Mouse (Mus musculus) liver, embryonic 11.5 days (tissue): Measurements from ENCODE around the gene Ide. TPM values are rescaled to one million over a fixed set of nuclear protein-coding genes. Genes with fewer than 3 reads are reported as not detected.

Experiments used
- ATAC-seq: fragments of 200-750 bp; cut with Nextera tagmentation; replicated peaks from 2 replicates; pipeline ENCODE4 v1.8.0; 2017; ENCODE audit warnings: moderate number of reproducible peaks, mild to moderate bottlenecking, moderate TSS enrichment, moderate library complexity; ENCODE audit not compliant: low FRiP score
- DNase-seq: peaks from one replicate; pipeline ENCODE4 v3.0.0-alpha.2; 2017; ENCODE audit warnings: low spot score
- H3K27ac ChIP-seq: fragments of 300-500 bp; sonication (generic); 2 replicates; pipeline ENCODE4 v1.5.1; 2014; ENCODE audit warnings: mild to moderate bottlenecking, low read depth, low read length, control low read depth
- H3K27me3 ChIP-seq: fragments of 300-500 bp; sonication (generic); replicated peaks from 2 replicates; pipeline ENCODE4 v1.6.1; 2014; ENCODE audit warnings: low read length, mixed read lengths; ENCODE audit not compliant: control insufficient read depth, insufficient read depth
- H3K36me3 ChIP-seq: fragments of 300-500 bp; sonication (generic); 2 replicates; pipeline ENCODE4 v1.6.1; 2014; ENCODE audit warnings: mild to moderate bottlenecking, low read length, moderate library complexity, mixed read lengths; ENCODE audit not compliant: control insufficient read depth, insufficient read depth
- H3K4me1 ChIP-seq: fragments of 300-500 bp; sonication (generic); replicated peaks from 2 replicates; pipeline ENCODE4 v1.6.1; 2014; ENCODE audit warnings: low read length, mixed read lengths; ENCODE audit not compliant: control insufficient read depth, insufficient read depth
- H3K4me2 ChIP-seq: fragments of 300-500 bp; sonication (generic); 2 replicates; pipeline ENCODE4 v1.6.1; 2014; ENCODE audit warnings: mild to moderate bottlenecking, control low read depth, moderate library complexity
- H3K4me3 ChIP-seq: fragments of 300-500 bp; sonication (generic); 2 replicates; pipeline ENCODE4 v1.5.1; 2014; ENCODE audit warnings: low read depth, low read length, control low read depth
- H3K9ac ChIP-seq: fragments of 300-500 bp; sonication (generic); 2 replicates; pipeline ENCODE4 v1.6.1; 2014; ENCODE audit warnings: low read depth, low read length, control low read depth
- H3K9me3 ChIP-seq: fragments of 300-500 bp; sonication (generic); 2 replicates; pipeline ENCODE4 v1.6.1; 2016; ENCODE audit warnings: low read length, inconsistent platforms, mixed read lengths; ENCODE audit not compliant: control insufficient read depth
- WGBS: fragments of 180-500 bp; shearing (Covaris S2); extraction: QIAGEN DNeasy Blood & Tissue Kit; methylation state at CpG from one replicate; pipeline ENCODE4 v1.1.7; 2014; 5-methylcytosine and 5-hydroxymethylcytosine counted together
- polyA plus RNA-seq: library from polyadenylated mRNA; unstranded; fragments of >200 nt; fragmentation: Nextera tagmentation; extraction: Ambion mirVana; gene quantifications from 2 replicates; pipeline ENCODE4 v1.2.1, GENCODE M21; 2014

Ide gene
- polyA plus RNA-seq, 1 experiment from 2014 or later, result 64.2 TPM

DNA sequence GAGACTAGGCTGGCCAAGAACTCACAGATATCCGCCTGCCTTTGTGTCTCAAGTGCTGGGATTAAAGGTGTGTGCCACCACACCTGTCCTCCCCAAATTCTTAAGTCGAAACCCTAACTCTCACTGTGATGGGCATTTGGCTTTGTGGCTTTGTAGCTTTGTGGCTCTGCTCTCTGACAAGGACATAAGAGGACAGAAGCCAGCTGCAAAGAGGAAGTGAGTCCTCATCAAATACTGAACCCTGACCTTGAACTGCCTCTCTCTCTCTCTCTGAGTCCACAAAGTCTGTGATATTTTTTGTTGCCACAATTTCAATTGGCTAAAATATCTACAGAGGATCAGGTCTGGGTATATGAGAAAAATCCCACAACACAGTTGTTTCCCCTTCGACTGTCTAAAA, 89.5 kb downstream of the Ide start:
- ATAC-seq (no peak), DNase-seq (no peak)
- H3K27me3 ChIP-seq, result no peaks in the 10 kb centered on the region
- H3K36me3 ChIP-seq, result no peaks in the 10 kb centered on the region
- no peak overlapping the region for H3K4me2 ChIP-seq
- no peaks in the 10 kb centered on the region for H3K4me1 ChIP-seq
- no peak overlapping the region for H3K4me3 ChIP-seq
- WGBS, result 72% methylated on average over 3 of the region's 3 CpGs
- H3K9me3 ChIP-seq, result no peaks in the 10 kb centered on the region
- no peak overlapping the region for H3K9ac ChIP-seq
- no peak overlapping the region for H3K27ac ChIP-seq

DNA sequence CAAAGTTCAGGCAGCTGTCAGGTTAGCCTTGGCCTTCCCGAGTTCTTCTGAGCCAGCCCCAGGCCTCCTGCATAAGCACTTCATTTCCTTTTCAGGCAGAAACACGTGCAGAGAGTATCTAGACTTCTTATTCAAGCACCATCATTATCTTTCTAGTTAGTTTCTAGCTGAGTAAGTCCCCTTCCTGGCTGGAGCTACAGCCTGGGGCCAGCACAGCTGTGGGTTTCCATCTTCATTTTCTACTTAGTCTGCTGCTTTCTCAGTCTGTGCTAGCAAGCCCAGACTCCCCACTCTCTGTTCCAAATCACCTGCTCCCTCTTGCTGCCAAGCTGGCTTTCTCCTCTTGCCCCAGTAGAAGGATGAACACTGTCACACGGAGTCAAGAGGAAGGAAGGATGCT, 90.8 kb downstream of the Ide start:
- no peak overlapping the region for H3K27ac ChIP-seq
- H3K9me3 ChIP-seq, result no peaks in the 10 kb centered on the region
- DNase-seq (no peak), ATAC-seq (no peak)
- H3K27me3 ChIP-seq, result no peaks in the 10 kb centered on the region
- H3K36me3 ChIP-seq, result no peaks in the 10 kb centered on the region
- H3K4me2 ChIP-seq, result no peak overlapping the region
- no peak overlapping the region for H3K4me3 ChIP-seq
- no peaks in the 10 kb centered on the region for H3K4me1 ChIP-seq
- H3K9ac ChIP-seq, result no peak overlapping the region
- WGBS, result 37% methylated on average over 3 of the region's 3 CpGs

DNA sequence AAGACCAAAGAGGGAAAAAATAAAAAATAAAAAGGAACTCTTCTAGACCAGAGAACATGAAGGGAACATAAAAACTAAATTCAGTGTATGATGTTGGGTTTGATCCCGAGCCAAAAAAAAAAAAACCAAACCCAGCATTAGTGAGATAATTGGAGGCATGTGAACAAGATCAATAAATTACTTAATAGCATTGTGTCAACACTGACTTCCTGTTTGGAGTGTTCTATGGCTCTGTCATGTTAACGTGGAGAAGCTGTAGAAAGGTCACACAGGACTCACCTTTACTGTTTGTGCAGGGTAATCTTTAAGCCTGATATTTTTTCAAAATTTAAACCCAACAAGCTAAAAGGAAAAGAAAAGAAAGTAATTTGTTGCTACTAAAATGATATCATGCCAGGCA, 94.9 kb downstream of the Ide start:
- no peaks in the 10 kb centered on the region for H3K9me3 ChIP-seq
- H3K4me1 ChIP-seq, result peaks cover 9% of the 10 kb centered on the region
- ATAC-seq, result no peak
- no peak for DNase-seq
- no peak overlapping the region for H3K4me2 ChIP-seq
- H3K4me3 ChIP-seq, result no peak overlapping the region
- H3K9ac ChIP-seq, result no peak overlapping the region
- WGBS, result 51% methylated on average over 2 of the region's 2 CpGs
- no peaks in the 10 kb centered on the region for H3K27me3 ChIP-seq
- H3K27ac ChIP-seq, result no peak overlapping the region
- no peaks in the 10 kb centered on the region for H3K36me3 ChIP-seq

DNA sequence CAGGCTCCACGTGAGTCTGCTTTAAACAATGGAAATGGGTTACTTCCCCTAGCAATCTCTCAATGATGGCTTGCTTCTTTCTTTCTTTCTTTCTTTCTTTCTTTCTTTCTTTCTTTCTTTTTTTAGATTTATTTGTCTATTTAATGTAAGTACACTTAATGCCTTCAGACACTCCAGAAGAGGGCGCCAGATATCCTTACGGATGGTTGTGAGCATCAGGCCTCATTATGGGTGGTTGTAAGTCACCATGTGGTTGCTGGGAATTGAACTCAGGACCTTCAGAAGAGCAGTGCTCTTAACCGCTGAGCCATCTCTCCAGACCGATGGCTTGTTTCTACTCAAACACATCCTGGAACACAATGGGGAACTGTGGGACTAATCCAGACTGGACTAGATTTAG, 96.5 kb downstream of the Ide start:
- no peak for ATAC-seq
- H3K9me3 ChIP-seq, result no peaks in the 10 kb centered on the region
- 62% methylated on average over 5 of the region's 5 CpGs for WGBS

DNA sequence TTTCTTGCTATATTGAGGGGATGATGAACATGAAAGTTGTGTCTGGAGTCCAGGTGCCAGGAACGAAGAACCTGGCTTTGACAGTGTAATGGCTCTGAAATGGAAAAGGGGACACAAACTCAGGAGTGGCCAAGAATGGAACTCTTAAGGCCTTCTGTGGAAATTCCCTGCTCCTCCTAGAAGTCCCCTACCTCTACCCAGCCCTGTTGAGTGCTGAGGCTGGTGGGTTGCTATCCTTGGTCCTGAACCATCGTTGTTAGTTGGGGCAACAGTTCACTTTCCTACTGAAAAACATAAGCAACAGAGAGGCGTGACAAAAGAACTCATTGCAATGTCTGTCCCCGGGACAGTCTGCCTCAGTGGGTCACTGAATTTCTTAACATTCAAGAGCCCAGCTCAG, 98.6 kb downstream of the Ide start:
- H3K9ac ChIP-seq, result no peak overlapping the region
- ATAC-seq (no peak), DNase-seq (peak; percentile 57)
- no peak overlapping the region for H3K4me3 ChIP-seq
- H3K27ac ChIP-seq, result 0 out of 2 replicates have a peak overlapping the region, but pooled peaks have one; percentile 59
- H3K4me2 ChIP-seq, result peak overlapping the region; percentile 64; the same call in 1 of the 2 replicates
- H3K4me1 ChIP-seq, result peaks cover 22% of the 10 kb centered on the region
- H3K9me3 ChIP-seq, result no peaks in the 10 kb centered on the region
- H3K36me3 ChIP-seq, result no peaks in the 10 kb centered on the region
- 31% methylated on average over 4 of the region's 4 CpGs for WGBS
- H3K27me3 ChIP-seq, result peaks cover 17% of the 10 kb centered on the region

More for the DNA sequence above, 96.5 kb downstream of the Ide start:
- Histone ChIP-seq H3K27ac (no peak overlapping the region), H3K9ac (no peak overlapping the region), H3K4me3 (no peak overlapping the region), H3K36me3 (no peaks in the 10 kb centered on the region), H3K27me3 (no peaks in the 10 kb centered on the region), H3K4me1 (peaks cover 18% of the 10 kb centered on the region), H3K4me2 (no peak overlapping the region)
- DNase-seq, result no peak

DNA sequence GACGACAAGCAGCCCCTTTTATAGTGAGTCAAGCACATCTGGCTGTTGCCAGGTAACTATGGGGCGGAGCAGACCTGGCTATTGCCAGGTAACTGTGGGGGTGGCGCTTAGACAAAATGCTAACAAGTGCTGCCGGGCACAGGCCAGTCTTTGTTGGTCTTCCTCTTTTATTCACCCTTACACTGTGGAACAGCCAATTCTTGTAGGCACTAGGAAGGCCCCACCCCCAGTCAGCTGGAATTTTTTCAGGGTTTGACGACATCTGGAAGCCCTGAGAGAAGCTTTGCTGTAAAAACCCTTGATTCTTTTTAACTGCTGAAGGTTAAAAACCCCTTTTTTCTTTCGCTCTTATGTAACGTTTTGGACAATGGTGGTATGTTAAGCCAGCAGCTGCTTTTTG, 99.0 kb downstream of the Ide start:
- Histone ChIP-seq H3K9me3 (no peaks in the 10 kb centered on the region), H3K36me3 (no peaks in the 10 kb centered on the region), H3K9ac (no peak overlapping the region), H3K27me3 (peaks cover 21% of the 10 kb centered on the region), H3K4me3 (0 out of 2 replicates have a peak overlapping the region, but pooled peaks have one; percentile 13), H3K4me2 (peak overlapping the region; percentile 64), H3K27ac (peak overlapping the region; percentile 59; the same call in 1 of the 2 replicates), H3K4me1 (peaks cover 26% of the 10 kb centered on the region)
- WGBS, result 21% methylated on average over 7 of the region's 7 CpGs
- no peak for DNase-seq
- ATAC-seq, result no peak; the same call in 1 of the 2 replicates

DNA sequence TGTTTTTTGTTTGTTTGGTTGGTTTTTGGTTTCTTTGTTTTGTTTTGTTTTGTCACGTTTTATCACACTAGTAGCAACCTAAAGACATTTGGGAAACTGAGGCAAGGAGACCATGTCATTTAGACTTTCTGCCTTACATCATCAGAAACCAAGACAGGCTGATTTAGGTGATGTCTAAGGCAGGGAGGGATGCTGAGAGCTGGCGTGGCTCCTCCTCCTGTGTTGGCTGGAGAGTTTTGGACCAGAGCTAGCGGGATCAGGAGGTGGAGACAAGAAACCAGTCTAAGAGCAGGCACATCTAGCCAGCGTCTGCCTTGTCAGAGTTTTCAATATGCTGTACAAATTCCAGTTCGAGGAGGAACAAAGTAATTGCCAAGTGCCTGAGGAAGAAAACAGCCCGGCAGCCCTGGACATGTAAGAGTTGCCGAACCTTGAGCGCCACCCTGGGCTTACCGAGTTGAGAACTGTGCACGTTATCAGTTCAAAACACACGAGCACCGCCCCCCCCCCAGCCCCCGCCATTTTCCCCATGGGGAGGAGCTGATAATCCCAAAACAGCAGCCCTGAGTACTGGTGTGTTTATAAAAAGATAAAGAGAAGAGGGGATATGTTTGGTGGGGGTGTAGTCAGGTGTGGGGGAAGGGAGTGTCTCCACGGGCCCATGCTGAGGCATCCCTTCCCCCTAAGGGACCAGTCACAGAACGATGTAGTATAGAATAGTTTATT, 99.8 kb downstream of the Ide start:
- H3K27ac ChIP-seq, result peak overlapping the region; percentile 80
- peaks cover 26% of the 10 kb centered on the region for H3K4me1 ChIP-seq
- H3K27me3 ChIP-seq, result peaks cover 21% of the 10 kb centered on the region
- peak overlapping the region; percentile 55 for H3K9ac ChIP-seq
- 4% methylated on average over 15 of the region's 15 CpGs for WGBS
- H3K36me3 ChIP-seq, result no peaks in the 10 kb centered on the region
- H3K4me3 ChIP-seq, result peak overlapping the region; percentile 22; the same call in 1 of the 2 replicates
- H3K4me2 ChIP-seq, result peak overlapping the region; percentile 64
- DNase-seq (peak; percentile 76), ATAC-seq (peak; percentile 91)
- H3K9me3 ChIP-seq, result no peaks in the 10 kb centered on the region

DNA sequence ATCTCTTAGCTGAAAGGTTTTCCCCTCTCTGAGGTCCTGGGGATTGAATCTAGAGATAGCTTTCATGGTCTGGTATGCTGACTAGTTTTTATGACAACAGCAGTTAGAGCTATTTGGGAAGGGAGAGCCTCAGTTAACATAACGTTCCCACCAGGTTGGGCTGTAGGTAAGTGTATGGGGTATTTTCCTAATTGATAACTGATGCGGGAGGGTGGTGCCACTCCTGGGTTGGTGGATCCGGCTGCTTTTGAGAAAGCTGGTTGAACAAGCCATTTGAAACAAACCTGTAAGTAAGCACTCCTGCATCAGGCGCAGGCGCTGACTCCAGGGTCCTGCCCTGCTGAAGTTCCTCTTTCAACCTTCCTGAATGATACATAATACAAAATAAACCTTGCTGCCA, 100.3 kb downstream of the Ide start:
- H3K36me3 ChIP-seq, result no peaks in the 10 kb centered on the region
- no peak for DNase-seq
- peak overlapping the region; percentile 55; the same call in 1 of the 2 replicates for H3K9ac ChIP-seq
- no peaks in the 10 kb centered on the region for H3K9me3 ChIP-seq
- 33% methylated on average over 5 of the region's 5 CpGs for WGBS
- H3K27ac ChIP-seq, result peak overlapping the region; percentile 80
- H3K4me1 ChIP-seq, result peaks cover 26% of the 10 kb centered on the region
- no peak overlapping the region for H3K4me3 ChIP-seq
- peak; percentile 29; the same call in 1 of the 2 replicates for ATAC-seq
- peak overlapping the region; percentile 64 for H3K4me2 ChIP-seq
- H3K27me3 ChIP-seq, result peaks cover 21% of the 10 kb centered on the region

DNA sequence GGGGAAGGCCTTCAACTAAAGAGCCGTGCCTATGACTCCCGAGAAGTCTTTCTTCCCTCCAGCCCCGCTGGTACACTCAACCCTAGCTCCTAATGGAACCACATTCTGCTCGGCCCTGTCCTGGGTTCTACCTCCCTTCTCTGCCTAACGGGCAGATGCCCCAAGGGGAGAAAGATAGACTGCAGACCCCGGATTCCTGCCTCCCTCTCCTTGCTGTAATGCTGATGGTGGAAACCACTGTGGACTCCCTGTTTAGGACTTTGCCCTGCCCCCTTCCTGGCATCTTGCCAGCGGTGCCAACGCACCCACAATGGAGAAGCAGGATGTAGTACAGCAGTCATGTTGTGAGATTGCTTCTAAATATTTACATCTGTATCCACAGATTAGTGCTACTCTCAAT, 101.8 kb downstream of the Ide start:
- no peak overlapping the region for H3K4me3 ChIP-seq
- DNase-seq (no peak), ATAC-seq (no peak)
- no peak overlapping the region; the same call in 1 of the 2 replicates for H3K4me2 ChIP-seq
- peaks cover 21% of the 10 kb centered on the region for H3K27me3 ChIP-seq
- no peak overlapping the region for H3K9ac ChIP-seq
- H3K27ac ChIP-seq, result no peak overlapping the region
- WGBS, result 64% methylated on average over 8 of the region's 8 CpGs
- H3K4me1 ChIP-seq, result peaks cover 26% of the 10 kb centered on the region
- H3K9me3 ChIP-seq, result no peaks in the 10 kb centered on the region
- H3K36me3 ChIP-seq, result no peaks in the 10 kb centered on the region
